Mouse (Mus musculus): Measurements from ENCODE around the gene Olfr1261. TPM values are rescaled to one million over a fixed set of nuclear protein-coding genes. Genes with fewer than 3 reads are reported as not detected.

Olfr1261 gene
- not detected in 2 replicates for polyA plus RNA-seq (2016; fragmentation: Nextera tagmentation; extraction: Ambion mirVana)

DNA sequence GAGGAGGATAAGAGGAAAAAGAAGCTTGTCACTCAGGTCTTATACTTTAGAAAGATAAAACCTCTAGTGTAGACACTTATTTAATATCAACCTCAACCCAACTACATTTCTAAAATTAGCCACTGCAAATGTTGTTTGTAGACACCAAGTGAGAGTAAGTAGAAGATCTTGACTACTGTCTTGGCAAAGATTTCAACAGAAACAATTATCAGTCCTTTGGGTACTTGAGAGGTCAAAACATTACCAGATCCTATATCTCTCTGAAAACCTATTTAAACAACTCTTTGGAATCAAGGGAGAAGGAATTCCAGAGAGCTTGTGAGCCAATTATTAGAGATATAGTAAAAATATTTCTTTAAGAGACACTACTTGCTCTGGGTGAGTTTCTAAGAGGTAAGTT lies at the start of gene Olfr1261:
Gene Olfr1261, plus strand, starts transcription at position 301 of the 400 bp plus-strand sequence.
- ATAC-seq (ENCODE audit: low FRiP score, low read depth): no peak
- Histone ChIP-seq H3K9me3 (no peaks in the 10 kb centered on the region), H3K9ac (replicated peaks) (no peak within 1 kb of the TSS), H3K4me3 (no peak within 1 kb of the TSS), H3K36me3 (no peaks in the 10 kb centered on the region), H3K4me2 (replicated peaks) (no peak within 1 kb of the TSS), H3K27ac (replicated peaks) (no peak within 1 kb of the TSS), H3K4me1 (no peaks in the 10 kb centered on the region), H3K27me3 (no peaks in the 10 kb centered on the region)

DNA sequence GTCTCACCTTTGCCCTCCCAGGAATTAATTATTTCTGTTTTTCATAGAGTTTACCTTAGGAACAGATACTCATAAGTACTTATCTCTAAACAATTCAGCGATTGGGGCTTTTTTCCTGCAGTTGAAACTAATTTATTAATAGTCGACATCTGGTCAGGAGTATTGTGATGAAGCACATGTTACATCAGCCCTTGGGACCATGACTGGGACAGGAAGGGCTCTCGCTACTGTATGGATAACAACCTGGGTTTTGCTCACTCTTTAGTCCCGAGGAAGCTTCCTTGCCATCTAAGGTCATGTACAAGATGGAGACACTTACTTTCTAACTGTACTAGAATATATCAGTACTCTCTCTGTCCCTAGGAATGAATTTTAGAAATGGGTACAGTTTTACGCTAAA lies 42.5 kb upstream of the Olfr1261 start, which contains the start of gene Olfr1259:
Gene Olfr1259, minus strand, starts transcription at position 101 of the 400 bp plus-strand sequence.
- no peaks in the 10 kb centered on the region for H3K36me3 ChIP-seq
- 89% methylated on average over 5 of the region's 5 CpGs for WGBS
- no peaks in the 10 kb centered on the region for H3K9me3 ChIP-seq
- no peak for ATAC-seq (ENCODE audit: low FRiP score, low read depth)
- no peaks in the 10 kb centered on the region for H3K4me1 ChIP-seq
- H3K4me3 ChIP-seq: no peak within 1 kb of the TSS
- no peak within 1 kb of the TSS for H3K27ac ChIP-seq (replicated peaks)
- H3K9ac ChIP-seq (replicated peaks): no peak within 1 kb of the TSS
- no peaks in the 10 kb centered on the region for H3K27me3 ChIP-seq
- H3K4me2 ChIP-seq (replicated peaks): no peak within 1 kb of the TSS

DNA sequence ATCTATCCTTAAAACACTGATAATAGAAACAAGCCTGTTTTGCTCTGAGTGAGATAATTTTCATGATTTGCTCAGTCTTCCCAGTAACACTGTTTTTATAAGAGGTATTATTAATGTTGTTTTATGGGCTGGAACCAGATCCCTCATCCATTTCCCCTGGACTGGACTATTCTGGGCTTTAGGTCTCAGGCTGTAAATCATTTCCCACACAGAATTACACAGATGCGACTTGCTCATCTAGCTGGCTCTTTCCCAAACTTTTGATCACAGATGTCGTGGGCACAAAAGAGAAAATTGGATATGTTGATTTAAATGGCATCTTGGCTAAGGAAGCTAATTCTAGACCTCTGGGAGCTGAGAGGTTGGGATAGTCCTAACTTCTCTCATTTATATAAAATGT lies 16.8 kb upstream of the Olfr1261 start, which contains the start of gene Olfr1260:
Gene Olfr1260, plus strand, starts transcription at position 157 of the 400 bp plus-strand sequence.
- Histone ChIP-seq H3K27ac (replicated peaks) (no peak within 1 kb of the TSS), H3K9me3 (no peaks in the 10 kb centered on the region), H3K4me2 (replicated peaks) (no peak within 1 kb of the TSS), H3K27me3 (no peaks in the 10 kb centered on the region), H3K4me1 (no peaks in the 10 kb centered on the region), H3K36me3 (no peaks in the 10 kb centered on the region), H3K9ac (replicated peaks) (no peak within 1 kb of the TSS), H3K4me3 (no peak within 1 kb of the TSS)
- no peak for ATAC-seq (ENCODE audit: low FRiP score, low read depth)
- WGBS: 81% methylated on average over 2 of the region's 2 CpGs

DNA sequence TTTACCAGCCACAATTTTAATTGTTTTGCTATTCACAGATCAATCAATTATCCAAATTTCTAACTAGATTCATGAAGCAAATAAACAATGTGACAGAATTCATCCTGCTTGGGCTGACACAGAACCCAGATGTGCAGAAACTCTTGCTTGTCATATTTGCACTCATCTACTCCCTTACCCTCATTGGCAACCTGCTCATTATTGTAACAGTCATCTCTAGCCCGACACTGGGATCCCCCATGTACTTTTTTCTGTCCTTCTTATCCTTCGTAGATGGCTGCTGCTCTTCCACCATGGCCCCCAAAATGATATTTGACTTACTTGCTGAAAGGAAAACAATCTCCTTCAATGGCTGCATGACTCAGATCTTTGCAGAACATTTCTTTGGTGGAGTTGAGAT lies 13.3 kb upstream of the Olfr1261 start:
- no peak overlapping the region for H3K4me3 ChIP-seq
- no peaks in the 10 kb centered on the region for H3K36me3 ChIP-seq
- H3K9me3 ChIP-seq: no peaks in the 10 kb centered on the region
- WGBS: 83% methylated on average over 2 of the region's 2 CpGs
- H3K27ac ChIP-seq (replicated peaks): no peak overlapping the region
- no peak overlapping the region for H3K4me2 ChIP-seq (replicated peaks)
- H3K27me3 ChIP-seq: no peaks in the 10 kb centered on the region
- H3K4me1 ChIP-seq: no peaks in the 10 kb centered on the region
- no peak for ATAC-seq (ENCODE audit: low FRiP score, low read depth)
- H3K9ac ChIP-seq (replicated peaks): no peak overlapping the region

DNA sequence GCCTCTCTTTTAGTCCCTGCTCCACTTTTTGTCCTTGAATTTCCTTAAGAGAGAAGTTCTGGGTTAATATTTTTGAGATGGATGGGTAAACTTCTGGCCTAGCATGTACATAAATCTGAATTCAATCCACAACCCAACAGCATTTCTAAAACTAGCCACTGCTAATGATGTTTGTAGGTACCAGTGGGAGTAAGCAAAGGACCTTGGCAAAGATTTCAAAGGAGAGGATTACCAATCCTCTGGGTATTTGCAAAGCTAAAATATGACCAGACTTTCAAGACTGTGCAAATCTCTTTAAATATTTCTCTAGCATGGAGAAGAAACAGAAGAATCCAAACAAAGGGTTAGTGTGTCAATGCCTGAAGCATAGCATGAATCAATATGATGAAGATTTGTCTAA lies 8.8 kb downstream of the Olfr1261 start, which contains the start of gene Olfr1262:
Gene Olfr1262, plus strand, starts transcription at position 301 of the 400 bp plus-strand sequence.
- no peak within 1 kb of the TSS for H3K27ac ChIP-seq (replicated peaks)
- ATAC-seq (ENCODE audit: low FRiP score, low read depth): no peak
- no peaks in the 10 kb centered on the region for H3K9me3 ChIP-seq
- no peaks in the 10 kb centered on the region for H3K36me3 ChIP-seq
- H3K4me1 ChIP-seq: no peaks in the 10 kb centered on the region
- no peak within 1 kb of the TSS for H3K9ac ChIP-seq (replicated peaks)
- H3K4me2 ChIP-seq (replicated peaks): no peak within 1 kb of the TSS
- H3K4me3 ChIP-seq: no peak within 1 kb of the TSS
- no peaks in the 10 kb centered on the region for H3K27me3 ChIP-seq

DNA sequence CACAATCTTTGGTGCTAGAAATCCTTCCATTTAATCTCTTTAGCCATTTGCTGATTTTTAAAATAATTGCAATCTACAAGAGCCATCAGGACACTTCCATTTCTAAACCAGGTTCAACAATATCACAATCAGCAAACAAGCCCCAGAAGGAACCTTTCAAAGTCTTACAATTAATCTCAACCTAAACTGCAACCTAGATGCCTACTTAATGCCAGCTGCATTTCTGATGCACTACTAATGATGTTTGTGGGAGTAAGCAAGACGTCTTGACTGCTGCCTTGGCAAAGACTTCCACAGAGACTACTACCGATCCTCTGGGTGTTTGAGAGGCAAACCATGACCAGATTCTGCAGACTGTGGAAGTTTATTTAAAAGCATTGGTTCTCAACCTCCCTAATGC lies 20.8 kb downstream of the Olfr1261 start, which contains the start of gene Olfr1263:
Gene Olfr1263, plus strand, starts transcription at position 301 of the 400 bp plus-strand sequence.
- WGBS: 86% methylated on average over 2 of the region's 2 CpGs
- Histone ChIP-seq H3K36me3 (no peaks in the 10 kb centered on the region), H3K9me3 (no peaks in the 10 kb centered on the region), H3K27me3 (no peaks in the 10 kb centered on the region), H3K27ac (replicated peaks) (no peak within 1 kb of the TSS), H3K9ac (replicated peaks) (no peak within 1 kb of the TSS), H3K4me3 (no peak within 1 kb of the TSS), H3K4me1 (no peaks in the 10 kb centered on the region), H3K4me2 (replicated peaks) (no peak within 1 kb of the TSS)
- ATAC-seq (ENCODE audit: low FRiP score, low read depth): no peak

DNA sequence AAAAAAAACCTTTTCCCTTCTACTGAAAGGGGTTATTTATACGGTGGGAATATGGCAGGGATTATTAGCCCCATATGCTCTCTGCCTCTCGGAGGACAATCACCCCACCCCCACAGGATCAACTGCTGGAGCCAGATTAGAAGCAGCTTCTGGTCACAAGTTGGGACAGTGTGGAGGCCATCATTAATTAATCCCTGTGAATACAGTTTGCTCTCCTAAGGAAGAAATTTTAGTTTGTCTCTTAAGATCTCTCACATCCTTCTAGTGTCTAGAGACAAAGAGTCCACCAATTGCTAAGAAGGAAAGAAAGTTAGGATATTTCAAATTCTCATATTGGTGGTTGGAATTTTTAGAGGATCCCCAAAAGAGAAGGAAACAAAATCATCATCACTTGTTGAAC lies 34.5 kb downstream of the Olfr1261 start, which contains the start of gene Olfr1264:
Gene Olfr1264, minus strand, starts transcription at position 101 of the 400 bp plus-strand sequence.
- Histone ChIP-seq H3K9ac (replicated peaks) (no peak within 1 kb of the TSS), H3K27ac (replicated peaks) (no peak within 1 kb of the TSS), H3K4me2 (replicated peaks) (no peak within 1 kb of the TSS), H3K9me3 (no peaks in the 10 kb centered on the region), H3K4me3 (no peak within 1 kb of the TSS), H3K4me1 (no peaks in the 10 kb centered on the region), H3K36me3 (no peaks in the 10 kb centered on the region), H3K27me3 (no peaks in the 10 kb centered on the region)
- ATAC-seq (ENCODE audit: low FRiP score, low read depth): no peak
- 58% methylated on average over 2 of the region's 2 CpGs for WGBS

DNA sequence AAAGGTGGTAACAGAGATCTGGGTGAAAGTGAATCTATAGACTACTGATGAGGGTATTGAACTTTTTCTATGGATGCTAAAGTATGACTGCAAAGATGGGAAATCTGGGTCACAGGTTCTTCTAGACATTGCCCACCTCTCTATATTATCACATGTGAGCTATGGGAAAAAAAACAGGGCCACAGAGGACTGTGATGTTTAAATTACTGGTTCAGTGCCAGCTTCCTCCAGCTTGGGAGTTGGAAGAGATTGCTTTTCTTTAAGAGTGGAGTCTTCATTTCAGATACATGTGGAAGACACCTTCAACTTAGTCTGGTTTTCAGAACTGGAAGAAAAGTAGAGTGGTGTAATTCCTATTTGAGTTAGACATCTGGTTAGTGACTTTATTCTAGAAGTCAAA lies 44.0 kb downstream of the Olfr1261 start, which contains the start of gene Olfr1265:
Gene Olfr1265, plus strand, starts transcription at position 301 of the 400 bp plus-strand sequence.
- H3K4me3 ChIP-seq: no peak within 1 kb of the TSS
- H3K36me3 ChIP-seq: no peaks in the 10 kb centered on the region
- H3K9me3 ChIP-seq: no peaks in the 10 kb centered on the region
- H3K4me1 ChIP-seq: no peaks in the 10 kb centered on the region
- H3K27ac ChIP-seq (replicated peaks): no peak within 1 kb of the TSS
- no peaks in the 10 kb centered on the region for H3K27me3 ChIP-seq
- no peak within 1 kb of the TSS for H3K9ac ChIP-seq (replicated peaks)
- no peak within 1 kb of the TSS for H3K4me2 ChIP-seq (replicated peaks)
- no peak for ATAC-seq (ENCODE audit: low FRiP score, low read depth)

Other genes with a start within 250 kb of the Olfr1261 start
- not detected in 2 replicates for gene Olfr1253, start 234.1 kb upstream of the Olfr1261 start, polyA plus RNA-seq (2016; fragmentation: Nextera tagmentation; extraction: Ambion mirVana)
- gene Olfr1254, start 197.6 kb upstream of the Olfr1261 start, polyA plus RNA-seq (2016; fragmentation: Nextera tagmentation; extraction: Ambion mirVana): not detected in 2 replicates
- gene Olfr1255, start 179.2 kb upstream of the Olfr1261 start, polyA plus RNA-seq (2016; fragmentation: Nextera tagmentation; extraction: Ambion mirVana): not detected in 2 replicates
- not detected in 2 replicates for gene Olfr1256, start 149.7 kb upstream of the Olfr1261 start, polyA plus RNA-seq (2016; fragmentation: Nextera tagmentation; extraction: Ambion mirVana)
- gene Olfr48, start 143.0 kb upstream of the Olfr1261 start, polyA plus RNA-seq (2016; fragmentation: Nextera tagmentation; extraction: Ambion mirVana): not detected in 2 replicates
- gene Olfr1257, start 112.8 kb upstream of the Olfr1261 start, polyA plus RNA-seq (2016; fragmentation: Nextera tagmentation; extraction: Ambion mirVana): not detected in 2 replicates
- gene Olfr1258, start 63.9 kb upstream of the Olfr1261 start, polyA plus RNA-seq (2016; fragmentation: Nextera tagmentation; extraction: Ambion mirVana): not detected in 2 replicates
- gene Olfr1259, start 42.6 kb upstream of the Olfr1261 start, polyA plus RNA-seq (2016; fragmentation: Nextera tagmentation; extraction: Ambion mirVana): not detected in 2 replicates
- gene Olfr1260, start 16.9 kb upstream of the Olfr1261 start, polyA plus RNA-seq (2016; fragmentation: Nextera tagmentation; extraction: Ambion mirVana): not detected in 2 replicates
- not detected in 2 replicates for gene Olfr1262, start 8.9 kb downstream of the Olfr1261 start, polyA plus RNA-seq (2016; fragmentation: Nextera tagmentation; extraction: Ambion mirVana)
- not detected in 2 replicates for gene Olfr1263, start 20.9 kb downstream of the Olfr1261 start, polyA plus RNA-seq (2016; fragmentation: Nextera tagmentation; extraction: Ambion mirVana)
- gene Olfr1264, start 34.4 kb downstream of the Olfr1261 start, polyA plus RNA-seq (2016; fragmentation: Nextera tagmentation; extraction: Ambion mirVana): not detected in 2 replicates
- not detected in 2 replicates for gene Olfr1265, start 44.1 kb downstream of the Olfr1261 start, polyA plus RNA-seq (2016; fragmentation: Nextera tagmentation; extraction: Ambion mirVana)
- gene Olfr140, start 72.4 kb downstream of the Olfr1261 start, polyA plus RNA-seq (2016; fragmentation: Nextera tagmentation; extraction: Ambion mirVana): not detected in 2 replicates
- not detected in 2 replicates for gene Olfr1269, start 130.2 kb downstream of the Olfr1261 start, polyA plus RNA-seq (2016; fragmentation: Nextera tagmentation; extraction: Ambion mirVana)
- not detected in 2 replicates for gene Olfr32, start 151.1 kb downstream of the Olfr1261 start, polyA plus RNA-seq (2016; fragmentation: Nextera tagmentation; extraction: Ambion mirVana)
- gene Olfr1270, start 161.9 kb downstream of the Olfr1261 start, polyA plus RNA-seq (2016; fragmentation: Nextera tagmentation; extraction: Ambion mirVana): not detected in 2 replicates
- gene Olfr1506, start 233.3 kb downstream of the Olfr1261 start, polyA plus RNA-seq (2016; fragmentation: Nextera tagmentation; extraction: Ambion mirVana): not detected in 2 replicates